Mouse (Mus musculus) hindbrain, embryonic 10.5 days (tissue): ENCODE data around the gene Tnr. TPM values are rescaled to one million over a fixed set of nuclear protein-coding genes. Genes with fewer than 3 reads are reported as not detected.

Source experiments
- DNase-seq: peaks from one replicate; pipeline ENCODE4 v3.0.0-alpha.2; 2017; ENCODE audit warnings: low spot score
- H3K27ac ChIP-seq: fragments of 300-500 bp; sonication (generic); 2 replicates; pipeline ENCODE4 v1.5.1; 2016; ENCODE audit warnings: mild to moderate bottlenecking, moderate library complexity
- H3K27me3 ChIP-seq: fragments of 300-500 bp; sonication (generic); 2 replicates; pipeline ENCODE4 v1.6.1; 2016; ENCODE audit warnings: mild to moderate bottlenecking; ENCODE audit not compliant: poor library complexity, insufficient read depth, severe bottlenecking
- H3K36me3 ChIP-seq: fragments of 300-500 bp; sonication (generic); 2 replicates; pipeline ENCODE4 v1.6.1; 2016; ENCODE audit warnings: mild to moderate bottlenecking, moderate library complexity
- H3K4me1 ChIP-seq: fragments of 300-500 bp; sonication (generic); replicated peaks from 2 replicates; pipeline ENCODE4 v1.6.1; 2016; ENCODE audit warnings: mild to moderate bottlenecking
- H3K4me3 ChIP-seq: fragments of 300-500 bp; sonication (generic); 2 replicates; pipeline ENCODE4 v1.5.1; 2016; ENCODE audit warnings: mild to moderate bottlenecking, moderate library complexity
- H3K9me3 ChIP-seq: fragments of 300-500 bp; sonication (generic); 2 replicates; pipeline ENCODE4 v1.6.1; 2016; ENCODE audit warnings: mild to moderate bottlenecking, moderate library complexity
- WGBS: fragments of 180-500 bp; shearing (Covaris S2); methylation state at CpG from one replicate; pipeline ENCODE4 v1.1.7; 2016; 5-methylcytosine and 5-hydroxymethylcytosine counted together
- polyA plus RNA-seq: library from polyadenylated mRNA; unstranded; fragments of >200 nt; fragmentation: Nextera tagmentation; extraction: Ambion mirVana; gene quantifications from 2 replicates; pipeline ENCODE4 v1.2.1, GENCODE M21; 2016

The Tnr gene
- polyA plus RNA-seq, 1 experiment from 2014 or later, result 0.20 TPM

- Histone ChIP-seq H3K36me3 (no peaks in the 10 kb centered on the region), H3K27ac (no peak overlapping the region), H3K27me3 (no peaks in the 10 kb centered on the region), H3K9me3 (no peaks in the 10 kb centered on the region), H3K4me1 (peaks cover 8% of the 10 kb centered on the region), H3K4me3 (no peak overlapping the region)
- no peak for DNase-seq
- WGBS, result 77% methylated on average over 5 of the region's 5 CpGs
Measured at GRCm38 (mm10) chr1:159750411-159750810, 226.8 kb downstream of the Tnr start.

- H3K36me3 ChIP-seq, result no peaks in the 10 kb centered on the region
- H3K27ac ChIP-seq, result no peak overlapping the region
- no peaks in the 10 kb centered on the region for H3K9me3 ChIP-seq
- peaks cover 8% of the 10 kb centered on the region for H3K4me1 ChIP-seq
- WGBS, result 31% methylated on average over 6 of the region's 6 CpGs
- no peak for DNase-seq
- no peaks in the 10 kb centered on the region for H3K27me3 ChIP-seq
- no peak overlapping the region for H3K4me3 ChIP-seq
Measured at GRCm38 (mm10) chr1:159750876-159751275, 227.3 kb downstream of the Tnr start.

GRCm38 (mm10) chr1:159760970-159761369 is 237.4 kb downstream of the Tnr start:
- H3K4me3 ChIP-seq, result no peak overlapping the region
- H3K9me3 ChIP-seq, result no peaks in the 10 kb centered on the region
- H3K27ac ChIP-seq, result no peak overlapping the region
- no peak for DNase-seq
- no peaks in the 10 kb centered on the region for H3K4me1 ChIP-seq
- H3K36me3 ChIP-seq, result no peaks in the 10 kb centered on the region
- H3K27me3 ChIP-seq, result no peaks in the 10 kb centered on the region; the same call in 1 of the 2 replicates

- Histone ChIP-seq H3K36me3 (no peaks in the 10 kb centered on the region), H3K4me1 (no peaks in the 10 kb centered on the region), H3K27ac (no peak overlapping the region), H3K9me3 (no peaks in the 10 kb centered on the region), H3K4me3 (no peak overlapping the region), H3K27me3 (no peaks in the 10 kb centered on the region; the same call in 1 of the 2 replicates)
- DNase-seq, result no peak
- WGBS, result 80% methylated on average over 2 of the region's 2 CpGs
Measured at GRCm38 (mm10) chr1:159763901-159764300, 240.3 kb downstream of the Tnr start.

- WGBS, result 84% methylated on average over 2 of the region's 2 CpGs
- Histone ChIP-seq H3K27ac (no peak overlapping the region), H3K36me3 (no peaks in the 10 kb centered on the region), H3K9me3 (no peaks in the 10 kb centered on the region), H3K4me3 (no peak overlapping the region), H3K27me3 (no peaks in the 10 kb centered on the region; the same call in 1 of the 2 replicates), H3K4me1 (0 out of 2 replicates have a peak, but pooled peaks cover 1% of the 10 kb centered on the region)
- no peak for DNase-seq
Measured at GRCm38 (mm10) chr1:159764897-159765296, 241.3 kb downstream of the Tnr start.

GRCm38 (mm10) chr1:159769948-159770347 is 246.4 kb downstream of the Tnr start:
- H3K36me3 ChIP-seq, result no peaks in the 10 kb centered on the region
- no peaks in the 10 kb centered on the region for H3K27me3 ChIP-seq
- H3K9me3 ChIP-seq, result no peaks in the 10 kb centered on the region
- peaks cover 13% of the 10 kb centered on the region; the same call in 1 of the 2 replicates for H3K4me1 ChIP-seq
- WGBS, result 75% methylated on average over 6 of the region's 6 CpGs
- no peak overlapping the region for H3K4me3 ChIP-seq
- DNase-seq, result no peak
- H3K27ac ChIP-seq, result no peak overlapping the region

- H3K9me3 ChIP-seq, result no peaks in the 10 kb centered on the region
- no peaks in the 10 kb centered on the region for H3K36me3 ChIP-seq
- WGBS, result 83% methylated on average over 12 of the region's 12 CpGs
- DNase-seq, result no peak
- H3K27ac ChIP-seq, result no peak overlapping the region
- H3K27me3 ChIP-seq, result no peaks in the 10 kb centered on the region
- H3K4me1 ChIP-seq, result peaks cover 13% of the 10 kb centered on the region; the same call in 1 of the 2 replicates
- no peak overlapping the region for H3K4me3 ChIP-seq
Measured at GRCm38 (mm10) chr1:159773671-159774070, 250.1 kb downstream of the Tnr start.

- H3K27ac ChIP-seq, result no peak overlapping the region
- WGBS, result 67% methylated on average over 3 of the region's 3 CpGs
- no peak overlapping the region for H3K4me3 ChIP-seq
- no peaks in the 10 kb centered on the region for H3K27me3 ChIP-seq
- no peaks in the 10 kb centered on the region for H3K36me3 ChIP-seq
- no peaks in the 10 kb centered on the region for H3K9me3 ChIP-seq
- no peak for DNase-seq
- H3K4me1 ChIP-seq, result peaks cover 10% of the 10 kb centered on the region; the same call in 1 of the 2 replicates
Measured at GRCm38 (mm10) chr1:159775168-159775567, 251.6 kb downstream of the Tnr start.

GRCm38 (mm10) chr1:159777107-159777506 is 253.5 kb downstream of the Tnr start:
- peaks cover 10% of the 10 kb centered on the region; the same call in 1 of the 2 replicates for H3K4me1 ChIP-seq
- no peaks in the 10 kb centered on the region for H3K9me3 ChIP-seq
- H3K4me3 ChIP-seq, result no peak overlapping the region
- H3K36me3 ChIP-seq, result no peaks in the 10 kb centered on the region
- 63% methylated on average over 3 of the region's 3 CpGs for WGBS
- H3K27ac ChIP-seq, result no peak overlapping the region
- no peaks in the 10 kb centered on the region for H3K27me3 ChIP-seq
- no peak for DNase-seq

- Histone ChIP-seq H3K4me3 (no peak overlapping the region), H3K27me3 (no peaks in the 10 kb centered on the region), H3K36me3 (no peaks in the 10 kb centered on the region), H3K4me1 (no peaks in the 10 kb centered on the region), H3K9me3 (no peaks in the 10 kb centered on the region), H3K27ac (no peak overlapping the region)
- no peak for DNase-seq
- WGBS, result 90% methylated on average over 3 of the region's 3 CpGs
Measured at GRCm38 (mm10) chr1:159779424-159779823, 255.9 kb downstream of the Tnr start.

- peak; percentile 24 for DNase-seq
- Histone ChIP-seq H3K9me3 (no peaks in the 10 kb centered on the region), H3K27me3 (no peaks in the 10 kb centered on the region), H3K27ac (no peak overlapping the region), H3K36me3 (no peaks in the 10 kb centered on the region), H3K4me3 (no peak overlapping the region), H3K4me1 (no peaks in the 10 kb centered on the region)
- 36% methylated on average over 5 of the region's 5 CpGs for WGBS
Measured at GRCm38 (mm10) chr1:159783842-159784241, 260.3 kb downstream of the Tnr start.

GRCm38 (mm10) chr1:159788312-159788711 is 264.7 kb downstream of the Tnr start:
- Histone ChIP-seq H3K4me1 (no peaks in the 10 kb centered on the region), H3K9me3 (no peaks in the 10 kb centered on the region), H3K27ac (no peak overlapping the region), H3K36me3 (no peaks in the 10 kb centered on the region), H3K4me3 (no peak overlapping the region), H3K27me3 (no peaks in the 10 kb centered on the region)
- no peak for DNase-seq
- WGBS, result 84% methylated on average over 4 of the region's 4 CpGs

GRCm38 (mm10) chr1:159792546-159792945 is 269.0 kb downstream of the Tnr start:
- no peak overlapping the region for H3K27ac ChIP-seq
- no peaks in the 10 kb centered on the region for H3K27me3 ChIP-seq
- H3K4me3 ChIP-seq, result no peak overlapping the region
- no peaks in the 10 kb centered on the region for H3K36me3 ChIP-seq
- H3K9me3 ChIP-seq, result no peaks in the 10 kb centered on the region
- WGBS, result 90% methylated on average over 2 of the region's 2 CpGs
- H3K4me1 ChIP-seq, result no peaks in the 10 kb centered on the region
- no peak for DNase-seq

- Histone ChIP-seq H3K27me3 (no peaks in the 10 kb centered on the region), H3K4me1 (no peaks in the 10 kb centered on the region), H3K9me3 (no peaks in the 10 kb centered on the region), H3K27ac (no peak overlapping the region), H3K36me3 (no peaks in the 10 kb centered on the region), H3K4me3 (no peak overlapping the region)
- WGBS, result 84% methylated on average over 2 of the region's 2 CpGs
- no peak for DNase-seq
Measured at GRCm38 (mm10) chr1:159796021-159796420, 272.5 kb downstream of the Tnr start.
